Mouse (Mus musculus): ENCODE measurements at regions not wholly inside any gene's neighbourhood (a gene's known extent, or its start where the extent isn't known, plus 50 kb on each side); places are given as distances from the start of the nearest gene placed in this dataset.

DNA sequence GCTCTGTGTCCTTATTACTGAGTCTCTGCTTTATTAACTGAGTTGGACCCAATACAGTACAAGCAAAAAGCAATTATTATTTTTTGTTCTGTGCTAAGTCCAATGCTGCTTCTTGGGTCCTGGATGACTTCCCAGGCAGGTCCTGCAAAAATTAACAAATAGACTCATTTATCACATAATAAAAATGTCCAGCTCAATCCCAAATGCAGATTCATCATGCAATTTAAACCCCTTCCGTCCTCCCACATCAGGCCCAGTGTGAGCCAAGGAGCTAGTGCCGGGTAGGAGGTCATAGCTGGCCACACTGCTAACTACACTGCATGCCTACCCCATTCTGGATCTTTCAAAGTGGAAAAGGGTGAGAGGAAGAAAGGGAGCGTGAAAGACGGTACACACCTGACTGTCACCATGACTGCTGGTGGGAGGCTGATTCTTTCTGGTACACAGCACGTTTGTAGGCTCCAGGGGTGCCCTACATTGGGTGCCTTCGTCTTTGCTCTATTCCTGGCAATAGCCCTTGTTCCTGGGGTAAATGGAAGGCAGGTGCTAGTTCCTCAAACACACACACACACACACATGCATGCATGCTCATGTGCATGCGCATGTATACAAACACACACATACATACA, 515.7 kb upstream of the Gm19410 start:
- no peaks in the 10 kb centered on the region for H3K36me3 ChIP-seq (ENCODE audit: insufficient read depth, low read length)
- H3K4me3 ChIP-seq (ENCODE audit: low read depth, low read length) = no peak overlapping the region
- no peaks in the 10 kb centered on the region for H3K27me3 ChIP-seq (replicated peaks; ENCODE audit: insufficient read depth, low read length)
- no peak for TF ChIP-seq CTCF (IDR thresholded peaks at IDR 0.05)
- no peak for TF ChIP-seq EP300 (IDR thresholded peaks at IDR 0.05)
- DNase-seq (ENCODE audit: low spot score) (no peak), ATAC-seq (no peak)
- H3K9me3 ChIP-seq (ENCODE audit: low read length) = no peaks in the 10 kb centered on the region
- H3K27ac ChIP-seq (ENCODE audit: low read length) = no peak overlapping the region
- H3K4me2 ChIP-seq (replicated peaks; ENCODE audit: low read depth, low read length) = no peak overlapping the region
- no peak overlapping the region for H3K9ac ChIP-seq (replicated peaks; ENCODE audit: low read depth)
- no peaks in the 10 kb centered on the region for H3K4me1 ChIP-seq (ENCODE audit: insufficient read depth, low read depth, low read length)
- 68% methylated on average over 7 of the region's 7 CpGs for WGBS

DNA sequence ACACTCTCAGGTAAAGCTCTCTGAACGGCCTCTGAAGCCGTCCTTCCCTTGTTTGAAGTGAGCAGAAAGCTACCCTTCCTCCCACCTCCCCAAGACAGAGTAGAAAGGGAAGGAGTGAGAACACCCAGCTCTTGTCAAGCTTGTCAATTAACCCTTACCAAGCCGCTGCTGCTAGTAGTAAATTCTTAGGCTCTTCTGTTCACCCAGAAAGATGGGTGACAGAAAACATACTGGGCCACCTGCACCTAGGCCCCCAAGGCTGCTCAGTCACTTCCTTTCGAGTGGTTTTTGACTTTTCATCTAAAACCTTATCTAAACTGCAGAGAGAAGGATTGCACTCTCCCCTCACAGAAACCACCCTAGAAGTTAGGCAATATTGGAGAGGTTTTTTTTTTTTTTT, 514.9 kb upstream of the Gm19410 start:
- H3K4me2 ChIP-seq (replicated peaks; ENCODE audit: low read depth, low read length) = no peak overlapping the region
- no peak for ATAC-seq
- no peaks in the 10 kb centered on the region for H3K27me3 ChIP-seq (replicated peaks; ENCODE audit: insufficient read depth, low read length)
- H3K9me3 ChIP-seq (ENCODE audit: low read length) = no peaks in the 10 kb centered on the region
- H3K9ac ChIP-seq (replicated peaks; ENCODE audit: low read depth) = no peak overlapping the region
- no peaks in the 10 kb centered on the region for H3K36me3 ChIP-seq (ENCODE audit: insufficient read depth, low read length)
- TF ChIP-seq CTCF (IDR thresholded peaks at IDR 0.05) (no peak), EP300 (IDR thresholded peaks at IDR 0.05) (no peak)
- no peaks in the 10 kb centered on the region for H3K4me1 ChIP-seq (ENCODE audit: insufficient read depth, low read depth, low read length)
- H3K27ac ChIP-seq (ENCODE audit: low read length) = no peak overlapping the region
- WGBS = 28% methylated on average over 4 of the region's 4 CpGs
- DNase-seq (ENCODE audit: low spot score) = peak; percentile 25
- no peak overlapping the region for H3K4me3 ChIP-seq (ENCODE audit: low read depth, low read length)

DNA sequence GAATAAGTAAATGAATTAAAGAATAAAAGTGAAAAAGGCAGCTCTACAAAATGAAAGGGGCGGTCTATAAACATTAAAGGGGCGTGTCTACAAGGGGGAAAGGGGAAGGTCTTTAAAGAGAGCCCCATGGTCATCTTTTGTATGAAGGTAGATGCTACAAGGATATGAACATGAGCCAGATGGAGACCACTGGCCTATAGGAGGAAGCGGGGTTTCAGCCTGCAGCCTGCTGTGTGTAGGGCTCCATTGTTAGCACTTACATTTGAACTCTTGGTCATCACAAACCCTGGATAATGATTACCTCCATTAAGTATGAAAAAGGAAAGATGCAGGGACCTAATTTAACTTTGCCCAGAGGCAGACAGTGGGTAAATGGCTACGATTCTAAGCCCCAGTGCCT, 511.6 kb upstream of the Gm19410 start:
- H3K27ac ChIP-seq (ENCODE audit: low read length) = no peak overlapping the region
- no peaks in the 10 kb centered on the region for H3K4me1 ChIP-seq (ENCODE audit: insufficient read depth, low read depth, low read length)
- H3K27me3 ChIP-seq (replicated peaks; ENCODE audit: insufficient read depth, low read length) = no peaks in the 10 kb centered on the region
- WGBS = 89% methylated on average over 4 of the region's 4 CpGs
- H3K4me2 ChIP-seq (replicated peaks; ENCODE audit: low read depth, low read length) = no peak overlapping the region
- no peak for ATAC-seq
- no peak overlapping the region for H3K9ac ChIP-seq (replicated peaks; ENCODE audit: low read depth)
- TF ChIP-seq CTCF (IDR thresholded peaks at IDR 0.05) (no peak), EP300 (IDR thresholded peaks at IDR 0.05) (no peak)
- no peak overlapping the region for H3K4me3 ChIP-seq (ENCODE audit: low read depth, low read length)
- H3K9me3 ChIP-seq (ENCODE audit: low read length) = no peaks in the 10 kb centered on the region
- DNase-seq (ENCODE audit: low spot score) = no peak
- H3K36me3 ChIP-seq (ENCODE audit: insufficient read depth, low read length) = no peaks in the 10 kb centered on the region

DNA sequence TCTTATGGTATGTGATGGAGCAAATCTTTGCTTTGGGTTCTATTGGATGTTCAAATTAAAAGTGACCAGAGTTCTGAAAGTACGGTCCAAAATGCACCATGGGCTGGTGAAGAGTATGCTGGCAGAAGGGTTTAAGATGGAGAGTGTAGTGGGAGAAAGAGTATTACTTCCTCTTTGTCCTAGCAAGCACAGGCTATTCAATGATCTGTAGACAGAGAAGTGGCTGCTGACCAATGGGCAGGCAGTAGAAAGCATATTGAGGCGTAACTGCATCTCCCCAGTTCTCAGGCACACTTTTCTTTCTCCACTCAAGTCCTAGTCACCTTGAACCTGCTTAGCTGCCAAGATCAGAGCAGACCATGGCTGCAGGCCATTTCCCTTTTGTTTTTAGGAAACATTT, 510.3 kb upstream of the Gm19410 start:
- no peaks in the 10 kb centered on the region for H3K36me3 ChIP-seq (ENCODE audit: insufficient read depth, low read length)
- no peaks in the 10 kb centered on the region for H3K27me3 ChIP-seq (replicated peaks; ENCODE audit: insufficient read depth, low read length)
- DNase-seq (ENCODE audit: low spot score) = no peak
- ATAC-seq = no peak
- no peak overlapping the region for H3K27ac ChIP-seq (ENCODE audit: low read length)
- H3K4me3 ChIP-seq (ENCODE audit: low read depth, low read length) = no peak overlapping the region
- no peaks in the 10 kb centered on the region for H3K9me3 ChIP-seq (ENCODE audit: low read length)
- TF ChIP-seq EP300 (IDR thresholded peaks at IDR 0.05) (no peak), CTCF (IDR thresholded peaks at IDR 0.05) (no peak)
- H3K4me2 ChIP-seq (replicated peaks; ENCODE audit: low read depth, low read length) = no peak overlapping the region
- whole genome bisulfite sequencing = 87% methylated on average over 2 of the region's 2 CpGs
- no peaks in the 10 kb centered on the region for H3K4me1 ChIP-seq (ENCODE audit: insufficient read depth, low read depth, low read length)
- H3K9ac ChIP-seq (replicated peaks; ENCODE audit: low read depth) = no peak overlapping the region

DNA sequence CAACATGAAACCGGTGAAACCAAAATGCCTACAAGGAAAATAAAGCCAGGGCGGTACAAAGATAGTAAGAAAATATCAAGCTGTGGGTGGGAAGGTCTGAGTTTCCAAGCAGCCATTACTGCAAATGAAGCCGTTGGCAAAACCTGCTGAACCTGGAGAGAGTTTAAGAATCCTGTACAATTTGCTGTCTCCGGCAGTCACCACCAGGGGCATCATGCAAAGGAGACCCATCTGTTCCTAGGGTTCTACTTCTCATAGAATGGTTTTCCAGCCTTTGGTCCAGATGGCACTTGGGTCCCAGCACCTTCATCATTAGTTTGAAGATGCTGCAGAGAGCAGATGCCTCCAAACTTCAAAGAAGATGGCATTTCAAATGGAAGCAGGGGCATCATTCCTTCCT, 508.6 kb upstream of the Gm19410 start:
- Histone ChIP-seq H3K4me1 (ENCODE audit: insufficient read depth, low read depth, low read length) (no peaks in the 10 kb centered on the region), H3K27ac (ENCODE audit: low read length) (no peak overlapping the region), H3K27me3 (replicated peaks; ENCODE audit: insufficient read depth, low read length) (no peaks in the 10 kb centered on the region), H3K4me2 (replicated peaks; ENCODE audit: low read depth, low read length) (no peak overlapping the region), H3K9me3 (ENCODE audit: low read length) (no peaks in the 10 kb centered on the region), H3K36me3 (ENCODE audit: insufficient read depth, low read length) (no peaks in the 10 kb centered on the region), H3K9ac (replicated peaks; ENCODE audit: low read depth) (no peak overlapping the region), H3K4me3 (ENCODE audit: low read depth, low read length) (no peak overlapping the region)
- TF ChIP-seq EP300 (IDR thresholded peaks at IDR 0.05) = no peak
- peak; percentile 59 for TF ChIP-seq CTCF (IDR thresholded peaks at IDR 0.05)
- 52% methylated on average over 4 of the region's 4 CpGs for WGBS
- DNase-seq (ENCODE audit: low spot score) = peak; percentile 11
- no peak for ATAC-seq

DNA sequence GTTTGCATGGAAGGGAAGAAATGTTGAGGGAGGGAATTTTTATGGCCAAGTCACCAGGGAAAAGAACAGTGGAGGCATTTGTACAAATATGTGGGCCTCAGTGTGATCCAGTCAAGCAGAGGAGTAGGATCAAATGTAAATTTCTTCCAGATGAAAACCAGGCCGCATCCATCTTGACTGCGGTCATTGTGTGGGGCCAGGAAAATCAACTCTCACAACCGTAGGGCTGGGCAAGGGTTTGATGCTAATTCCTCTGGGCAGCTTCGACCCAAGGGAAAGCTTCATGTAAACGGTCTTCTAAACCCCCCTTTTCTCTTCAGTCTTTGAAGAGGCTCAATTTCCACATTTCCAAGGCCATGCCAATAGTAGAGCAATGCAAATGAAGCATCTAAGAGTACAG, 497.4 kb upstream of the Gm19410 start:
- no peaks in the 10 kb centered on the region for H3K27me3 ChIP-seq (replicated peaks; ENCODE audit: insufficient read depth, low read length)
- TF ChIP-seq CTCF (IDR thresholded peaks at IDR 0.05) (no peak), EP300 (IDR thresholded peaks at IDR 0.05) (no peak)
- H3K4me1 ChIP-seq (ENCODE audit: insufficient read depth, low read depth, low read length) = no peaks in the 10 kb centered on the region
- WGBS = 79% methylated on average over 5 of the region's 5 CpGs
- no peak overlapping the region for H3K4me2 ChIP-seq (replicated peaks; ENCODE audit: low read depth, low read length)
- no peaks in the 10 kb centered on the region for H3K9me3 ChIP-seq (ENCODE audit: low read length)
- DNase-seq (ENCODE audit: low spot score) = no peak
- no peak overlapping the region for H3K27ac ChIP-seq (ENCODE audit: low read length)
- no peaks in the 10 kb centered on the region for H3K36me3 ChIP-seq (ENCODE audit: insufficient read depth, low read length)
- ATAC-seq = no peak
- H3K4me3 ChIP-seq (ENCODE audit: low read depth, low read length) = no peak overlapping the region
- no peak overlapping the region for H3K9ac ChIP-seq (replicated peaks; ENCODE audit: low read depth)

DNA sequence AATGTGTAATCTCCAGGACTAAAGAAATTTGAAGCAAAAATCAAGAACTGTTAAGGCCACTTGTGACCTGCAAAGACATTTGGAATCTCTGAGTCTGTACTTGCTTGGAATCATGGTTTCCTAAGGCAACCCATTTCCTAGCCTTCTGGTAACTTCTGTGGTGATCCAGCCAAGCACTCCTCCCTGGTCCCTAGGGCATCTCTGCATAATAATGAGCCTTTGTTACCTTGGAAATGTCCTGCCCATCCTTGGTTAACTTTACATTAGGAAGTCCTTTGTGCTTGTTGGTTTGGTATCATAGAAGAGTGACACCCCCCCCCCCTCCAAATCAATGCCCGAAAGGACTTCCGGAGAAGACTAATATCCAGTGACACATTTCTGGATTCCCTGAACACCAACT, 496.6 kb upstream of the Gm19410 start:
- Histone ChIP-seq H3K27ac (ENCODE audit: low read length) (no peak overlapping the region), H3K9ac (replicated peaks; ENCODE audit: low read depth) (no peak overlapping the region), H3K4me2 (replicated peaks; ENCODE audit: low read depth, low read length) (no peak overlapping the region), H3K27me3 (replicated peaks; ENCODE audit: insufficient read depth, low read length) (no peaks in the 10 kb centered on the region), H3K9me3 (ENCODE audit: low read length) (no peaks in the 10 kb centered on the region), H3K4me1 (ENCODE audit: insufficient read depth, low read depth, low read length) (no peaks in the 10 kb centered on the region), H3K36me3 (ENCODE audit: insufficient read depth, low read length) (no peaks in the 10 kb centered on the region), H3K4me3 (ENCODE audit: low read depth, low read length) (no peak overlapping the region)
- DNase-seq (ENCODE audit: low spot score) (no peak), ATAC-seq (no peak)
- TF ChIP-seq EP300 (IDR thresholded peaks at IDR 0.05) = no peak
- TF ChIP-seq CTCF (IDR thresholded peaks at IDR 0.05) = no peak
- WGBS = 96% methylated on average over 2 of the region's 2 CpGs
